Mouse (Mus musculus) neural tube, embryonic 13.5 days (tissue): ENCODE results near the gene Agrp. TPM values are rescaled to one million over a fixed set of nuclear protein-coding genes. Genes with fewer than 3 reads are reported as not detected.
A peak's percentile ranks its signal among the peaks of the same experiment; 100 is the strongest.

ENCODE experiments used
- ATAC-seq: fragments of 200-750 bp; cut with Nextera tagmentation; 2 replicates; pipeline ENCODE4 v1.8.0; 2017; ENCODE audit warnings: low read depth, mild to moderate bottlenecking, moderate TSS enrichment, moderate library complexity
- H3K27ac ChIP-seq: fragments of 300-500 bp; sonication (generic); replicated peaks from 2 replicates; pipeline ENCODE4 v1.5.1; 2015; ENCODE audit warnings: moderate library complexity, mild to moderate bottlenecking, inconsistent platforms
- H3K27me3 ChIP-seq: fragments of 300-500 bp; sonication (generic); 2 replicates; pipeline ENCODE4 v1.6.1; 2015; ENCODE audit warnings: mild to moderate bottlenecking, inconsistent platforms
- H3K36me3 ChIP-seq: fragments of 300-500 bp; sonication (generic); 2 replicates; pipeline ENCODE4 v1.6.1; 2015; ENCODE audit warnings: mild to moderate bottlenecking, inconsistent platforms
- H3K4me1 ChIP-seq: fragments of 300-500 bp; sonication (generic); replicated peaks from 2 replicates; pipeline ENCODE4 v1.6.1; 2015; ENCODE audit warnings: inconsistent platforms
- H3K4me2 ChIP-seq: fragments of 300-500 bp; sonication (generic); 2 replicates; pipeline ENCODE4 v1.6.1; 2015; ENCODE audit warnings: inconsistent platforms, mild to moderate bottlenecking, moderate library complexity
- H3K4me3 ChIP-seq: fragments of 300-500 bp; sonication (generic); 2 replicates; pipeline ENCODE4 v1.5.1; 2015; ENCODE audit warnings: mild to moderate bottlenecking, inconsistent platforms
- H3K9ac ChIP-seq: fragments of 300-500 bp; sonication (generic); 2 replicates; pipeline ENCODE4 v1.6.1; 2015; ENCODE audit warnings: moderate library complexity, mild to moderate bottlenecking, inconsistent platforms
- H3K9me3 ChIP-seq: fragments of 300-500 bp; sonication (generic); 2 replicates; pipeline ENCODE4 v1.6.1; 2016; ENCODE audit warnings: inconsistent platforms
- WGBS: fragments of 180-500 bp; shearing (Covaris S2); methylation state at CpG from one replicate; pipeline ENCODE4 v1.1.7; 2015; 5-methylcytosine and 5-hydroxymethylcytosine counted together
- polyA plus RNA-seq: library from polyadenylated mRNA; unstranded; fragments of >200 nt; fragmentation: Nextera tagmentation; extraction: Ambion mirVana; gene quantifications from 2 replicates; pipeline ENCODE4 v1.2.1, GENCODE M21; 2015

The Agrp gene
- polyA plus RNA-seq, 1 experiment from 2014 or later, result 2.0 TPM

DNA sequence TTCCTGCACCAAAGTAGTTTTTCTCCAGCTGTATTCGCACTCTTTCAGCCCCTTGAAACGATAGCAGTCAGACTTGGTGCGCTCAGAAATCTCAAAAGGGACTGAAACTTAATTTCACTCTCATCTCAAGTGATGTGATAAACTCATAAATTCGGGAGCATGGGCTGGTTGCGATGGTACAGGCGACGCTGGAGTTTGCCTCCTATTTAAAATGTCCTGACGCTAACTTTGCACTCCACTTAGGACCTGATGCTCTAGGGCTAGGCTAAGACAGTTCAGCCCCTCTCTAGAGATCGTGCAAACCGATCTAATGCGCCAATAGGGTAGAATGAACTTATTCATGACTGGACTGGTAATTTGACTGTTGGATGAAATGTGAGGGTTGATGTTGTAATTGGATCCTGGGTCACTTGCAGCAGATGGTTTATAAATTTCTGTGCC, 428 bp upstream of the Agrp start:
- H3K4me2 ChIP-seq, result peak overlapping the region; percentile 94
- H3K27ac ChIP-seq, result peak overlapping the region; percentile 100
- H3K9ac ChIP-seq, result peak overlapping the region; percentile 97
- peak overlapping the region; percentile 92 for H3K4me3 ChIP-seq
- H3K9me3 ChIP-seq, result no peaks in the 10 kb centered on the region
- H3K4me1 ChIP-seq, result peaks cover 48% of the 10 kb centered on the region
- WGBS, result under 1% methylated on average over 11 of the region's 11 CpGs
- peaks cover 3% of the 10 kb centered on the region; the same call in 1 of the 2 replicates for H3K36me3 ChIP-seq
- no peak for ATAC-seq
- H3K27me3 ChIP-seq, result no peaks in the 10 kb centered on the region

DNA sequence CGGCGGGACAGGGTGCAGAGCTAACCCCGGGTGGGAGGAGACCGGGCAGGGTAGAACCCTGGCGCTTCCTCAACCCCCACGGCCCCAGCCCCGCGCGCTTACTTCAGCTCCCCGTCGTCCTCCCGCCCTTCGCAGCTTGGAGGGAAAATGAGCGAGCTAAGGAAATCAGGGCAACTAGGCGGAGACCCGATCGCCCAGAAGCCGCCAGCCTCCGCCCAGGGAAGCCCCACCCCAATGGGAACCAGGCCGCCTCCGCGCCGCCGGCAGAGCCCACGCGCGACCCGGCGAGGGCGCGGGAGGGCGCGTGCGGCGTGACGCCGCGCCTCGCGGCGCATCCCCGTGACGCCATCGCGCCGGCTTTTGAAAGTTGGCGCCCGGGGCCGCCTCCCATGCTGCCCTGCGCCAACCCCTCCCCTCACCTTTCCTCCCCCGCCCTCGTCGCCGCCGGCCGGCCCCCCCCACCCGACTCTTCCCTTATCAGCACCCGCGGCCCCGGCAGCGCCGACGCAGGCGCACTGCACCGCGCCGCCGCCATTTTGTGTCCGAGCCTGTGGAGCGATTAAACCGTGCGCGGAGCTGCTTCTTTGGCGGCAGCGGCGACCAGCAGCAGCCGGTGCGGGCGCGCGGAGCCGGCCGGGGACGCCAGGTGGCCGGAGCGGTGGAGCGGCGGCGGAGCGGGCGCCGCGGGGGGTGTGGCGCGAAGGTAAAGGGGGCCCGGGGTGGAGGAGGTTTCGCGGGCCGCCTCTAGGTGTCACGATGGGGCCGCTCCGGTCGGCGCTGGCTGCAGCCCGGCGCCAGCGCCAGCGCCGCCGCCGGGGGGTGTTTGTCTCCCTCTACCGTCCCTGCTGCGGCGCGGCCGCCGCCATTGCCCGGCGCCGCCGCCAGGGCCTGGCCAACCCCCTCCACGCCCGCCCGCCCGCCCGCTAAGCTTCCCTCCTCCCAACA, 903 bp downstream of the Agrp start, which contains the start of gene Ctcf:
Gene Ctcf (plus strand): TSS at position 551 of the 945 bp plus-strand sequence.
- under 1% methylated on average over 112 of the region's 126 CpGs for WGBS
- Histone ChIP-seq H3K9me3 (no peaks in the 10 kb centered on the region), H3K36me3 (peaks cover 3% of the 10 kb centered on the region; the same call in 1 of the 2 replicates)

DNA sequence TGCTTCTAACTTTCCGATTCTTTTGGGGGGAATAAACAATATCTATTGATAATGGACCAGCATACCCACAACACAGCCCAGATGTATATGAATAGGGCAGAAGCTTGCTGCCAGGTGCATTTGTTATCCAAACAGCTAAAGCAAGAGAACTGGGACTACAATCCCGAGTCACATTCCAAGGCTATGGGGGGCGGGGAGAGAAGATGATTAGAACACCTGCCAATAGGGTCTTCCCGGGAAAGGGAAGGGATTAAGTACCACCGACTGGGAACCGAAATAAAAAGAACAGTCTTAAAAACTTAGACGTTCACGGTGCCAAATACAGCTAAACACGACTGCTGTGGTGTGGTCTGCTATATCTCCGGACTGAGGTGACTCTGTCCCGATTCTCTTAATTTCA, 1.7 kb downstream of the Agrp start:
- peaks cover 3% of the 10 kb centered on the region; the same call in 1 of the 2 replicates for H3K36me3 ChIP-seq
- H3K4me1 ChIP-seq, result peaks cover 42% of the 10 kb centered on the region
- ATAC-seq, result no peak
- WGBS, result 4% methylated on average over 11 of the region's 11 CpGs
- H3K9me3 ChIP-seq, result no peaks in the 10 kb centered on the region
- H3K27me3 ChIP-seq, result no peaks in the 10 kb centered on the region
- peak overlapping the region; percentile 97 for H3K9ac ChIP-seq
- H3K4me2 ChIP-seq, result peak overlapping the region; percentile 94
- no peak overlapping the region for H3K27ac ChIP-seq
- H3K4me3 ChIP-seq, result peak overlapping the region; percentile 92

More for the DNA sequence above, 903 bp downstream of the Agrp start, which contains the start of gene Ctcf:
- peak within 1 kb of the TSS; percentile 92 for H3K4me3 ChIP-seq
- ATAC-seq, result peak; percentile 94
- peak within 1 kb of the TSS; percentile 100 for H3K27ac ChIP-seq
- peak within 1 kb of the TSS; percentile 97 for H3K9ac ChIP-seq
- peaks cover 48% of the 10 kb centered on the region for H3K4me1 ChIP-seq
- no peaks in the 10 kb centered on the region for H3K27me3 ChIP-seq
- peak within 1 kb of the TSS; percentile 94 for H3K4me2 ChIP-seq

DNA sequence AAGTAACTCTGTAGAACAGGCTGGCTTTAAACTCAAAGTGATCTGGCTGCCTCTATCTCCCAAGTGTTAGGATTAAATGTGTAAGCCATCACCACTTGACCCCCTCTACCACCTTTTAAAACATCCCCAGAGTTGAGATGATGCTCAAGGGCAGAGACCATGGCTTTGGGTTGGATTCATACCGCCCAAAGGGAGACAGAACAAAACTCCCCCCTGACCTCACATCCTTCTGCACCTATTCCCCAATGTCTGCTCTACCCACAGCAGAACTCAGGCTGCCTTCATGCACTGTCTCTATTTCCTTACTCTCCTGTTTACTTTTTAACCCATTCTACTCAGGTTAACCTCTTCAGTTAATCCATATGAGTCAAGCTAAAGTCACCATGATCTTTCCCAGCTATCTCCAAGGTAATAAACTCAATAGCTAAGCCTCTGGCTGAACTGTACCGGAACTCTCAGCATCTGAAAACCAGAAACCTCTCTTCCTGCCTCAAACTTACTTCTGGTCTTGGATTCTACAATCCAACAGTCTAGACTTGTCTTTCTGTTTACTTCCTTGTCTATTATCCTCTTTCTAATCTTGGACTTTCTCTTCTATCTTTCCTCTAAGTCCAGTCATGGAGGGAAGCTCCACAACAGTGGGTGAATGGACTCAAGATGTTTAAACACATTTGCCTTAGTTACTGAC, 2.3 kb downstream of the Agrp start:
- 90% methylated on average over 2 of the region's 2 CpGs for WGBS
- Histone ChIP-seq H3K4me1 (peaks cover 37% of the 10 kb centered on the region), H3K36me3 (peaks cover 3% of the 10 kb centered on the region; the same call in 1 of the 2 replicates), H3K9me3 (no peaks in the 10 kb centered on the region), H3K4me2 (peak overlapping the region; percentile 94), H3K9ac (peak overlapping the region; percentile 97), H3K27me3 (no peaks in the 10 kb centered on the region), H3K4me3 (peak overlapping the region; percentile 92), H3K27ac (no peak overlapping the region)
- ATAC-seq, result no peak

DNA sequence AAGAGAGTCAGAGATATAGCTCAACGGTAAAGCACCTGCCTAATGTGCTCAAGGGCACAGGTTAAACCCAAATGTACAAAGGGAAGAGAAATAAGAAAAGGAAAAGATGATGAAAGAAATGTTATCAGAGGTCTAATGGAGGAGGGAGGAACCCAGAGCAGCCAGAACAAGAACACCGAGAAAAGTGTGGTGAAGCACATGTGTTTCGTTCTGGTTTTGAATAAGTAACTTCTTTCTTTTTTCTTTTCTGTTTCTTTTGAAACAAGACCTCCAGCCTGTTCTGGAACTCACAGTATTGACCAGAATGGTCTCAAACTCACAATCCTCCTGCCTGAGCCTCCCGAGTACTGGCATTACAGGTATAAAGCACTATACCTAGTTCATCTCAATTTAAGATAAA, 7.9 kb downstream of the Agrp start:
- Histone ChIP-seq H3K36me3 (no peaks in the 10 kb centered on the region), H3K27me3 (no peaks in the 10 kb centered on the region), H3K27ac (no peak overlapping the region), H3K4me1 (peaks cover 13% of the 10 kb centered on the region), H3K9ac (no peak overlapping the region), H3K4me3 (no peak overlapping the region), H3K4me2 (no peak overlapping the region), H3K9me3 (no peaks in the 10 kb centered on the region)
- 93% methylated on average over 4 of the region's 4 CpGs for WGBS
- ATAC-seq, result no peak

DNA sequence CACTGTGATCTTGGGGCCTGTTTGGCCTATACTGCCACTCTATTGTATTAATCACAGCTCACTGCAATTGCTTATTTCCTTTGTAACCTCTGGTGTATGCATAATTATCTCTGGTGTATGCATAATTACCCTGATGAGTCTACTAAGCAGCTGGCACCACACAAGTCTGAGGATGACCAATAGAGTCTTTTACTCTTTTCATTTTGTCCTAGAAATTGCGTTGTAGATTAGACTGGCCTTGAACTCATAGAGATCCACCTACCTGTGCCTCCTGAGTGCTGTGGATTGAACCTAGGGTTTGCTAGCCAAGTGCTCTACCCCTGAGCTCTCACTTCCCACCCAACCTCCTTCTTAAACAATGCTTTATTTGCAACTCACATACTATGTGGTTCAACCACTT, 11.1 kb downstream of the Agrp start:
- H3K4me3 ChIP-seq, result no peak overlapping the region
- H3K4me1 ChIP-seq, result peaks cover 46% of the 10 kb centered on the region
- WGBS, result 64% methylated on average over 1 of the region's 1 CpGs
- H3K27me3 ChIP-seq, result no peaks in the 10 kb centered on the region
- peaks cover 20% of the 10 kb centered on the region for H3K36me3 ChIP-seq
- no peak overlapping the region for H3K4me2 ChIP-seq
- no peaks in the 10 kb centered on the region for H3K9me3 ChIP-seq
- peak overlapping the region; percentile 28; the same call in 1 of the 2 replicates for H3K27ac ChIP-seq
- H3K9ac ChIP-seq, result no peak overlapping the region
- no peak for ATAC-seq

DNA sequence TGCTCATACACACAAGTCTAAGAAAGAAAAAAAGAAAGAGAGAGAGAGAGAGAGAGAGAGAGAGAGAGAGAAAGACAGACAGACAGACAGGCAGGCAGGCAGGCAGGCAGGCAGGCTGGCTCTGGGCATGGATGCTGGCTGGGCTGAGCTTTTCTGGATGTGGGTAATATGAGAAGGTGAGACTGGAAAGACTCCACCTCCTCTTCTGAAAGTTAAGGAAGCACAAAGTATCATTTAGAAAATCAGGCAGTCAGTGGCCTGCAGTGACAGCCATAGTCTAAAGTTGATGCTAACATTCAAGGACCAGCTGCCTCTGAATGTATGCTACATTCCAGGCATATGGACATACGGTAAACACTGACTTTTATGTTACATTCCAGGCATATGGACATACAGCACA, 12.4 kb downstream of the Agrp start:
- H3K27me3 ChIP-seq, result no peaks in the 10 kb centered on the region
- no peaks in the 10 kb centered on the region for H3K9me3 ChIP-seq
- no peak overlapping the region for H3K4me2 ChIP-seq
- ATAC-seq, result no peak
- peak overlapping the region; percentile 59; the same call in 1 of the 2 replicates for H3K27ac ChIP-seq
- H3K4me3 ChIP-seq, result no peak overlapping the region
- peaks cover 33% of the 10 kb centered on the region for H3K36me3 ChIP-seq
- peaks cover 46% of the 10 kb centered on the region for H3K4me1 ChIP-seq
- H3K9ac ChIP-seq, result no peak overlapping the region
- 62% methylated on average over 1 of the region's 1 CpGs for WGBS

DNA sequence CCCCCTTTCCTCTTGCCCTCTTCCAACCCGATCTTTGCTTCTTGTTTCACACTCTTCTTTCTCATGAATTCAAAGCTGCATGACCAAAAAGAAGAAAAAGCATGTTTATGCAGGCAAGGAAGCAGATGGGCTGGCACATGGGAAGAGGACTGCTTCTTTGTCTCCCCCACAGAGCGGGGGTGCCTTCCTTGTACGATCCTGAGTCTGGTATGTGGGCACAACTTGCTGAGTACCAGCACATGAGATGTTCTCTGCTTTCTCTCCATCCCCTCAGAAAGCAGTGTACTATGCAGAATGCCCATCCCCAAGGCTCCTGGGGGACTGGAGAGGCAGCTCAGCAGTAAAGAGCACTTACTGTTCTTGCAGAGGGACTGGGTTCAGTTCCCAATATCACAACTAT, 12.8 kb downstream of the Agrp start:
- H3K27ac ChIP-seq, result peak overlapping the region; percentile 59
- no peak for ATAC-seq
- no peak overlapping the region for H3K4me3 ChIP-seq
- no peaks in the 10 kb centered on the region for H3K27me3 ChIP-seq
- peaks cover 37% of the 10 kb centered on the region for H3K36me3 ChIP-seq
- peaks cover 46% of the 10 kb centered on the region for H3K4me1 ChIP-seq
- H3K9me3 ChIP-seq, result no peaks in the 10 kb centered on the region
- H3K4me2 ChIP-seq, result no peak overlapping the region
- H3K9ac ChIP-seq, result peak overlapping the region; percentile 47
- 16% methylated on average over 3 of the region's 3 CpGs for WGBS

DNA sequence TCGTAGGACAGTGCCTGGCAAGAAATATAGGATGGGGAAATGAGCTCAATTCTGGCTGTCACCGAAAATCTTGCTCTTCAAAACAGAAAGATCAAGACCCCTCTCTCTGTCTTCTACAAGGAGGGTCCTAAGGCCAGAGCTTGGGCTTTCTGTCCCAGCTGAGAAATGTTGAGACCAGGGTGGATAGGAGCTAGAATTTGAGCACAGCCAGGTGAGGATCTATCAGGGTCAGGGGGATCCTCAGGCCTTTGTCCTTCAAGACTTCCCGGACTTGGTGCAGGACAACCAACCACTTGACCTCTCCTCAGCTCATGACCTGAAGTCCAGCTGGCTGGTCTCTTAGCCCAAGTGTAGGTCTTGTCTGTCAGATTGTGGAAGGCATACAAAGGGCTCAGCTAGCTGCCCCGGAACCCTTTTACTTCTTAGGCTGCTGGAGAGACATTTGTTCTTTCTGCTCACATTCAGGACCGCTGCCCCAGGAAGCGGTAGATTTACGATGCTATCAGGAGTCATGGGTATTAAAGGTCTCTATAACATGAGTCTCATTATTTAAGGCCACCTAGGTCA, 13.4 kb downstream of the Agrp start:
- no peak for ATAC-seq
- peaks cover 43% of the 10 kb centered on the region for H3K36me3 ChIP-seq
- H3K4me1 ChIP-seq, result peaks cover 46% of the 10 kb centered on the region
- H3K4me2 ChIP-seq, result no peak overlapping the region
- peak overlapping the region; percentile 59; the same call in 1 of the 2 replicates for H3K27ac ChIP-seq
- peak overlapping the region; percentile 47; the same call in 1 of the 2 replicates for H3K9ac ChIP-seq
- 20% methylated on average over 7 of the region's 7 CpGs for WGBS
- H3K9me3 ChIP-seq, result no peaks in the 10 kb centered on the region
- H3K4me3 ChIP-seq, result no peak overlapping the region
- H3K27me3 ChIP-seq, result no peaks in the 10 kb centered on the region

DNA sequence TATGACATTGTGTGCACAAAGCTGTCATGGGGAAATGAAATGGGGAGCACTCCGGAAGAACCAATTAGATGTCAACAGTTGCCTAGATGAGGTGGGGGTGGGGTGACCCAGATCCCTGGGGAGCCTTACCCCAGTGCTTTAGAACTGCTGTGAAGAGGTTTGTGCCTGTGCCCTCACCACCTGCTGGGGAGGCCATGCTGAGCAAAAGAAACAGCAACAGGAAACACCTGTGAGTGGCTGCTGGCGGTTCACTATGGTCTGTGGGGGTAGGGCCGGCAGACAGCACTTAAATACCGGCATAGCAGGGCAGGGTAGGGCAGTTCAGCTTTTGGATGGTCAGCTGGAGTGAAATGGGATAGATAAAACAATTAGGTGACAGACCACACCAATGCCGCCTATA, 14.1 kb downstream of the Agrp start:
- WGBS, result 15% methylated on average over 5 of the region's 5 CpGs
- H3K4me2 ChIP-seq, result no peak overlapping the region
- ATAC-seq, result no peak
- peaks cover 50% of the 10 kb centered on the region for H3K36me3 ChIP-seq
- H3K27ac ChIP-seq, result peak overlapping the region; percentile 73; the same call in 1 of the 2 replicates
- H3K4me1 ChIP-seq, result peaks cover 46% of the 10 kb centered on the region
- H3K4me3 ChIP-seq, result no peak overlapping the region
- H3K9me3 ChIP-seq, result no peaks in the 10 kb centered on the region
- H3K27me3 ChIP-seq, result no peaks in the 10 kb centered on the region
- H3K9ac ChIP-seq, result peak overlapping the region; percentile 47; the same call in 1 of the 2 replicates

DNA sequence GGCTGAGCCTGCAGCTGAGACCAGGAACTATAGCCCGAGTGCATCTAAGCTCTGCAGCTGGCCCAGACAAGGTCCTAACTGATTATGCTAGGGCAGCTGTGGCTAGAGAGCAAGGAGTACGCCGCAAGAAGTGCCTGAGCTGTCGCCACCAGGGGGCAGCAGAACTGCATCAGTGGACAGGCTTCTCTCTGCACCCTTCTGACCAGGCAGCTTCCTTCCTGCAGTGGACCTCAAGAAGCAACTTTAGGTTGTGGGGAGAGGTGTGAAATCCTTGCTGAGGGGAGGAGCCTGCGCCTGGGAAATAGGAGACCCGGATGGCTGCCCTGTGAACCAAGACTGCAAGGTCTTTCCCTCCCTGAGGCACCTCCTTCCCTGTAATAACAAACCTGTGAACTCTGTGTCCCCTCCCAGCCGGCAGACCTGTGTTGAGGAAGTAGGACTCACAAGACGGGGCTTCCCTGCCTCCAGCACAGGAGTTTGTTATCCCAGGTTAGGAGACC, 14.7 kb downstream of the Agrp start:
- Histone ChIP-seq H3K27ac (peak overlapping the region; percentile 73), H3K4me1 (peaks cover 46% of the 10 kb centered on the region), H3K4me3 (no peak overlapping the region), H3K4me2 (no peak overlapping the region), H3K27me3 (no peaks in the 10 kb centered on the region), H3K36me3 (peaks cover 56% of the 10 kb centered on the region), H3K9me3 (no peaks in the 10 kb centered on the region), H3K9ac (0 out of 2 replicates have a peak overlapping the region, but pooled peaks have one; percentile 23)
- peak; percentile 85 for ATAC-seq
- 3% methylated on average over 8 of the region's 8 CpGs for WGBS
